ENCODE assay signal across 14 mouse cellular contexts in the genomic region with DNA sequence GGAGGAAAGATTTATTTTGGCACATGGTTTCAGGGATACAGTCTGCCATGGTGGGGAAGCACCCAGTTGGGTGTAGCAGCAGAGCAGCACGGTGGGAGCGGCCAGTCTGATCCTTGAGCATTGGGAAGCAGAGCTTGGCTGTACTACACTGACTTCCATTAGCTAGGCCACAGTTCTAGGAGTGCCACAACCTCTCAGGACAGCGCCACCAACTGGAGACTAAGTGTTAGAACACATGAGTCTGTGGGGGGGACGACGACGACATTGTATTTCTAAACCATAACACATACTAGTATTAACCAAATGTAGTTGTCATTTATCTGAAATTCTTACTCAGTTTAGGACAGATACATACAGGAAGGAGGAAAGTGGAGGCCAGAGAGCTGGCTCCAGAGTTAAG. TPM values are rescaled to one million over a fixed set of nuclear protein-coding genes. Genes with fewer than 3 reads are reported as not detected.
DNase-seq lines count a peak whose midpoint lies in the region; ATAC-seq and TF ChIP-seq lines count a peak whose summit lies in the region.
"Had no signal": no experiment of that assay in that cellular context is flagged by ENCODE, and none has a peak within 500 bp of the region (broad histone marks: within the 10 kb centered on the region; RNA-seq: fewer than 3 reads in every experiment).

No protein-coding gene starts in this region.

- no peak for TF ChIP-seq EP300 in lung, postnatal 0 days (IDR thresholded peaks at IDR 0.05)

- H3K4me2 ChIP-seq in hindbrain, embryonic 11.5 days (replicated peaks; ENCODE audit: low read depth, low read length), result no peak overlapping the region
- H3K4me2 ChIP-seq in hindbrain, embryonic 16.5 days (ENCODE audit: low read length), result no peak overlapping the region
- H3K4me2 ChIP-seq in lung, postnatal 0 days (replicated peaks; ENCODE audit: low read depth, low read length), result no peak overlapping the region
- H3K4me2 ChIP-seq: forebrain, embryonic 15.5 days had no signal

- H3K4me3 ChIP-seq in hindbrain, embryonic 11.5 days (ENCODE audit: low read depth, low read length), result no peak overlapping the region
- no peak overlapping the region for H3K4me3 ChIP-seq in hindbrain, embryonic 16.5 days (ENCODE audit: low read length)
- H3K4me3 ChIP-seq in lung, postnatal 0 days (ENCODE audit: low read depth, low read length), result no peak overlapping the region
- no peak overlapping the region for H3K4me3 ChIP-seq in G1E (ENCODE audit: low read depth, low read length)
- H3K4me3 ChIP-seq: forebrain, embryonic 15.5 days had no signal

- TF ChIP-seq CTCF in lung, postnatal 0 days (IDR thresholded peaks at IDR 0.05), result peak; percentile 51
- peak; percentile 47 for TF ChIP-seq CTCF in G1E (IDR thresholded peaks at IDR 0.05; ENCODE audit: low read depth, low read length)

- H3K4me1 ChIP-seq in hindbrain, embryonic 11.5 days (replicated peaks; ENCODE audit: control insufficient read depth, insufficient read depth, low read length), result peaks cover 6% of the 10 kb centered on the region
- H3K4me1 ChIP-seq in hindbrain, embryonic 16.5 days (ENCODE audit: control insufficient read depth, insufficient read depth, low read depth, low read length), result peaks cover 7% of the 10 kb centered on the region
- 0 out of 2 replicates have a peak, but pooled peaks cover 4% of the 10 kb centered on the region for H3K4me1 ChIP-seq in lung, postnatal 0 days (ENCODE audit: insufficient read depth, low read depth, low read length)
- peaks cover 26% of the 10 kb centered on the region for H3K4me1 ChIP-seq in G1E (ENCODE audit: insufficient read depth, low read depth, low read length)

- WGBS in hindbrain, embryonic 11.5 days, result 85% methylated on average over 6 of the region's 6 CpGs
- WGBS in hindbrain, embryonic 16.5 days, result 78% methylated on average over 6 of the region's 6 CpGs
- 83% methylated on average over 6 of the region's 6 CpGs for WGBS in lung, postnatal 0 days

- no peaks in the 10 kb centered on the region for H3K9me3 ChIP-seq in hindbrain, embryonic 11.5 days (ENCODE audit: control insufficient read depth, low read length)
- no peaks in the 10 kb centered on the region for H3K9me3 ChIP-seq in hindbrain, embryonic 16.5 days (ENCODE audit: control insufficient read depth, low read length)
- H3K9me3 ChIP-seq in lung, postnatal 0 days (ENCODE audit: low read length), result no peaks in the 10 kb centered on the region
- H3K9me3 ChIP-seq in G1E (replicated peaks), result no peaks in the 10 kb centered on the region
- H3K9me3 ChIP-seq: forebrain, embryonic 15.5 days had no signal

- DNase-seq in hindbrain, embryonic 11.5 days (ENCODE audit: low spot score), result peak; percentile 36
- no peak for DNase-seq in lung, postnatal 0 days (ENCODE audit: low spot score)
- no peak for DNase-seq in lung, postnatal 4 days
- DNase-seq in G1E (ENCODE audit: low spot score), result no peak
- DNase-seq in retina, embryonic 14.5 days (ENCODE audit: low spot score), result peak; percentile 52
- no peak for DNase-seq in ovary, postnatal 10 days (ENCODE audit: low spot score)
- DNase-seq: cerebellum, adult 18-20 months; gastrocnemius, postnatal 36 days; heart, postnatal 4 days; kidney, postnatal 10 days; layer of hippocampus, postnatal 36 days; right cerebral cortex, postnatal 4 days had no signal

- H3K27me3 ChIP-seq in hindbrain, embryonic 11.5 days (ENCODE audit: control insufficient read depth, insufficient read depth, low read length), result peaks cover 4% of the 10 kb centered on the region; the same call in 1 of the 2 replicates
- H3K27me3 ChIP-seq in hindbrain, embryonic 16.5 days (replicated peaks; ENCODE audit: control insufficient read depth, insufficient read depth, low read length), result peaks cover 2% of the 10 kb centered on the region; the same call in 1 of the 2 replicates
- H3K27me3 ChIP-seq in lung, postnatal 0 days (replicated peaks; ENCODE audit: insufficient read depth, low read length), result no peaks in the 10 kb centered on the region
- peaks cover 24% of the 10 kb centered on the region for H3K27me3 ChIP-seq in G1E (ENCODE audit: insufficient read depth, low read length)
- H3K27me3 ChIP-seq: forebrain, embryonic 15.5 days had no signal

- H3K36me3 ChIP-seq in hindbrain, embryonic 11.5 days (ENCODE audit: control insufficient read depth, insufficient read depth, low read length), result no peaks in the 10 kb centered on the region
- H3K36me3 ChIP-seq in hindbrain, embryonic 16.5 days (ENCODE audit: control insufficient read depth, insufficient read depth, low read length), result no peaks in the 10 kb centered on the region
- no peaks in the 10 kb centered on the region for H3K36me3 ChIP-seq in lung, postnatal 0 days (ENCODE audit: insufficient read depth, low read length)
- no peaks in the 10 kb centered on the region for H3K36me3 ChIP-seq in G1E (replicated peaks)
- H3K36me3 ChIP-seq: forebrain, embryonic 15.5 days had no signal

- ATAC-seq in hindbrain, embryonic 11.5 days (ENCODE audit: low FRiP score), result no peak
- ATAC-seq in hindbrain, embryonic 16.5 days, result no peak
- no peak for ATAC-seq in lung, postnatal 0 days
- ATAC-seq in G1E (ENCODE audit: extremely low read depth, insufficient number of reproducible peaks, low FRiP score, poor library complexity, severe bottlenecking), result no peak
- ATAC-seq: forebrain, embryonic 15.5 days had no signal

- H3K9ac ChIP-seq in hindbrain, embryonic 11.5 days (ENCODE audit: low read depth, low read length), result no peak overlapping the region
- H3K9ac ChIP-seq in hindbrain, embryonic 16.5 days (ENCODE audit: low read depth, low read length), result no peak overlapping the region
- no peak overlapping the region for H3K9ac ChIP-seq in lung, postnatal 0 days (replicated peaks; ENCODE audit: low read depth)
- H3K9ac ChIP-seq: forebrain, embryonic 15.5 days had no signal

- no peak overlapping the region for H3K27ac ChIP-seq in hindbrain, embryonic 11.5 days (ENCODE audit: low read depth, low read length)
- no peak overlapping the region for H3K27ac ChIP-seq in hindbrain, embryonic 16.5 days (ENCODE audit: low read depth, low read length)
- no peak overlapping the region for H3K27ac ChIP-seq in lung, postnatal 0 days (ENCODE audit: low read length)
- H3K27ac ChIP-seq: forebrain, embryonic 15.5 days had no signal

RNA-seq across cellular contexts. Expression of a gene that starts 8.0 kb away (rescaled TPM):
- 8.7 and 10.0 TPM in 2 replicates for polyA plus RNA-seq in hindbrain, embryonic 11.5 days (2014; fragmentation: Nextera tagmentation; extraction: Ambion mirVana)
- 7.3 and 7.8 TPM in 2 replicates for polyA plus RNA-seq in hindbrain, embryonic 16.5 days (2015; fragmentation: Nextera tagmentation; extraction: Ambion mirVana)
- polyA plus RNA-seq in lung, postnatal 0 days (2015; fragmentation: Nextera tagmentation; extraction: Ambion mirVana), result 4.2 and 4.8 TPM in 2 replicates
- 5.0 and 6.2 TPM in 2 replicates for total RNA-seq in G1E (2014; fragmentation: Nextera tagmentation)
- 3.9 and 4.8 TPM in 2 replicates for total RNA-seq in G1E (2017)
- 2.9 and 4.1 TPM in 2 replicates for polyA plus RNA-seq in G1E (2012)

RNA-seq across cellular contexts. Expression of a gene that starts 21.0 kb away (rescaled TPM):
- 3.8 and 4.2 TPM in 2 replicates for polyA plus RNA-seq in hindbrain, embryonic 11.5 days (2014; fragmentation: Nextera tagmentation; extraction: Ambion mirVana)
- polyA plus RNA-seq in hindbrain, embryonic 16.5 days (2015; fragmentation: Nextera tagmentation; extraction: Ambion mirVana), result 4.2 and 5.3 TPM in 2 replicates
- polyA plus RNA-seq in lung, postnatal 0 days (2015; fragmentation: Nextera tagmentation; extraction: Ambion mirVana), result 5.7 and 6.2 TPM in 2 replicates
- total RNA-seq in G1E (2014; fragmentation: Nextera tagmentation) (30.0 and 30.8 TPM in 2 replicates), G1E (2017) (24.2 and 26.9 TPM in 2 replicates)
- 6.0 and 7.1 TPM in 2 replicates for polyA plus RNA-seq in G1E (2012)

Comparison
In these comparisons a context has a peak if more than half of its experiments do, and no peak if none do; other contexts are left out.
1. DNase-seq: peak in hindbrain, embryonic 11.5 days (single experiment) and retina, embryonic 14.5 days (single experiment); none in lung, postnatal 0 days (single experiment), lung, postnatal 4 days (0 of 2), G1E (single experiment) and ovary, postnatal 10 days (single experiment).